Comparison of ENCODE assay signal across 8 mouse cellular contexts in genomic region chr16:93423174-93423573, GRCm38 (mm10).
DNase-seq lines count a peak whose midpoint lies in the region; ATAC-seq lines count a peak whose summit lies in the region.

No protein-coding gene starts in this region.

- H3K9ac ChIP-seq in liver, embryonic 13.5 days, result no peak overlapping the region
- peak overlapping the region; percentile 39; the same call in 1 of the 2 replicates for H3K9ac ChIP-seq in stomach, embryonic 16.5 days (ENCODE audit: low read length)

- H3K4me1 ChIP-seq in liver, embryonic 13.5 days (replicated peaks), result peaks cover 34% of the 10 kb centered on the region
- 0 out of 2 replicates have a peak, but pooled peaks cover 9% of the 10 kb centered on the region for H3K4me1 ChIP-seq in stomach, embryonic 16.5 days (ENCODE audit: control insufficient read depth, insufficient read depth, low read length)

- WGBS in liver, embryonic 13.5 days (ENCODE audit: insufficient replicate concordance), result 19% methylated on average over 13 of the region's 13 CpGs
- 19% methylated on average over 13 of the region's 13 CpGs for WGBS in stomach, embryonic 16.5 days

- 0 out of 2 replicates have a peak, but pooled peaks cover 8% of the 10 kb centered on the region for H3K27me3 ChIP-seq in liver, embryonic 13.5 days
- no peaks in the 10 kb centered on the region for H3K27me3 ChIP-seq in stomach, embryonic 16.5 days (ENCODE audit: control insufficient read depth, insufficient read depth, low read length)

- DNase-seq in lung, postnatal 4 days, result peak; percentile 10 to 29
- DNase-seq in lung, postnatal 14 days, result no peak
- no peak for DNase-seq in liver, embryonic 13.5 days
- no peak for DNase-seq in cerebellum, adult 9-10 months
- DNase-seq in urinary bladder, postnatal 4 days (ENCODE audit: low spot score in 2 of 2), result no peak

- H3K9me3 ChIP-seq in liver, embryonic 13.5 days (replicated peaks), result no peaks in the 10 kb centered on the region
- H3K9me3 ChIP-seq in stomach, embryonic 16.5 days (replicated peaks; ENCODE audit: control insufficient read depth, low read length), result no peaks in the 10 kb centered on the region

- no peak overlapping the region for H3K27ac ChIP-seq in liver, embryonic 13.5 days
- H3K27ac ChIP-seq in stomach, embryonic 16.5 days (ENCODE audit: low read length), result no peak overlapping the region

- ATAC-seq in granulocyte monocyte progenitor cell, adult 5-6 weeks (replicated peaks; ENCODE audit: poor library complexity, severe bottlenecking), result 0 out of 2 replicates have a peak, but pooled peaks have one; percentile 34
- no peak for ATAC-seq in liver, embryonic 13.5 days (ENCODE audit: low read depth)
- ATAC-seq in stomach, embryonic 16.5 days (ENCODE audit: insufficient read depth, low FRiP score), result no peak; the same call in 1 of the 2 replicates
- no peak for ATAC-seq in megakaryocyte progenitor cell, adult 5-6 weeks (replicated peaks; ENCODE audit: poor library complexity)

- peak overlapping the region; percentile 22 for H3K4me3 ChIP-seq in liver, embryonic 13.5 days (replicated peaks)
- H3K4me3 ChIP-seq in stomach, embryonic 16.5 days (replicated peaks; ENCODE audit: low read length), result no peak overlapping the region; the same call in 1 of the 2 replicates

- H3K4me2 ChIP-seq in liver, embryonic 13.5 days, result peak overlapping the region; percentile 51
- peak overlapping the region; percentile 38 for H3K4me2 ChIP-seq in stomach, embryonic 16.5 days (ENCODE audit: low read depth, low read length)

- no peaks in the 10 kb centered on the region for H3K36me3 ChIP-seq in liver, embryonic 13.5 days
- no peaks in the 10 kb centered on the region for H3K36me3 ChIP-seq in stomach, embryonic 16.5 days (ENCODE audit: control insufficient read depth, insufficient read depth, low read length)

Comparison
In these comparisons a context has a peak if more than half of its experiments do, and no peak if none do; other contexts are left out.
1. DNase-seq: peak in lung, postnatal 4 days (2 of 2); none in lung, postnatal 14 days (single experiment), liver, embryonic 13.5 days (single experiment), cerebellum, adult 9-10 months (single experiment) and urinary bladder, postnatal 4 days (0 of 2).